8 mouse cellular contexts compared by ENCODE assay signal in the genomic region with DNA sequence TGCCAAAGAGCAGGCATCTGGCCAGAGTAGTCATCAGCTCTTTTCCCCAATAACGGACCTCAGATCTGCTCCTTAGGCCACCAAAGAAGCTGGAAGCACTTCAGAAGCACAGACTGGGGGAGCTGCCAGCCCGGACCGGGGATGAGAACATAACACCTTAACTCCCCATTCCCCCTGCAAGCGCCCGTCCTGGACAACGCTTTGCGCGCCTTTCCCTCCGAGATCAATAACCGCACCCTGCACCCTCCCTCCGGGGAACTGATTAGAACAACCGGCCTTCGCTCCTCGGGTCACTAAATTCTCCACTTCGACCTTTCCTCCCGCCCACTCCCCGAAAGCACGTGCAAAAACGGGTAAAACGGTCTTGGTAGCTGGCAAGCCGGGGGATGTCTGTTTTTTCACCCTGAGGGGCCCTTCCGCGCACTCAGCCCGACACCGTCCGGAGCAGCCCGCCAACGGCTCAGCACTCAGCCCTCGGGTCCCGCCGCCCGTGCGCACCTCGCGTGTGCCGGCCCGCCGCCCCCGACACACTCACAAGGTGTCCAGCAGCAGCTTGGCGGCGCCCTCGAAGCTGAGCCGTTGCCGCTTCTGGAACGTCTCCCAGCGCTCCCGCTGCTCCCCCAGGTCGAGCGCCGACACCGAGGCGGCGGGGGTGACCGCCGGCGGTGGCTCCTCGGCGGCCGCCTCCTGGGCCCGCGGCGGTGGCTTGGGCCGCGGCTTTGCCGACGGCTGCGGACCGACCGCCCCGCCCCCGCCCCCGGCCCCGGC. TPM values are rescaled to one million over a fixed set of nuclear protein-coding genes. Genes with fewer than 3 reads are reported as not detected.
DNase-seq lines count a peak whose midpoint lies in the region; ATAC-seq lines count a peak whose summit lies in the region.

No protein-coding gene starts in this region.

- H3K4me3 ChIP-seq in hindbrain, embryonic 13.5 days, result peak overlapping the region; percentile 81

- 0 out of 2 replicates have a peak, but pooled peaks cover 4% of the 10 kb centered on the region for H3K27me3 ChIP-seq in hindbrain, embryonic 13.5 days

- H3K4me1 ChIP-seq in hindbrain, embryonic 13.5 days (replicated peaks), result peaks cover 21% of the 10 kb centered on the region

- intact Hi-C loops in left cerebral cortex, postnatal 36 days (cut with DNase I), result loop anchor here (5.0 kb wide), 2 partner anchors 39 to 81 kb away; a partner anchor contains a TSS

- DNase-seq in T-cell, adult 2 months (ENCODE audit: low spot score), result peak; percentile 38
- peak; percentile 65 to 71 for DNase-seq in cerebellum, postnatal 14 days
- DNase-seq in frontal cortex, postnatal 36 days (ENCODE audit: low spot score in 2 of 2), result peak; percentile 44 to 46
- peak; percentile 55 to 64 for DNase-seq in left cerebral cortex, postnatal 36 days (ENCODE audit: low spot score in 2 of 2)
- peak; percentile 61 for DNase-seq in right cerebral cortex, postnatal 25 days
- DNase-seq in yolk sac, embryonic 10.5 days (ENCODE audit: low spot score), result peak; percentile 78

- WGBS in hindbrain, embryonic 13.5 days, result under 1% methylated on average over 62 of the region's 73 CpGs

- peak overlapping the region; percentile 94 for H3K9ac ChIP-seq in hindbrain, embryonic 13.5 days

- ATAC-seq in hindbrain, embryonic 13.5 days (ENCODE audit: low FRiP score), result peak; percentile 86
- ATAC-seq in megakaryocyte progenitor cell, adult 5-6 weeks (replicated peaks; ENCODE audit: poor library complexity), result peak; percentile 64

- H3K36me3 ChIP-seq in hindbrain, embryonic 13.5 days, result peaks cover 11% of the 10 kb centered on the region; the same call in 1 of the 2 replicates

- H3K9me3 ChIP-seq in hindbrain, embryonic 13.5 days, result no peaks in the 10 kb centered on the region

- peak overlapping the region; percentile 83 for H3K4me2 ChIP-seq in hindbrain, embryonic 13.5 days

- peak overlapping the region; percentile 87 for H3K27ac ChIP-seq in hindbrain, embryonic 13.5 days

RNA-seq across cellular contexts. Expression of a gene that starts 0.6 kb away (rescaled TPM):
- polyA plus RNA-seq in hindbrain, embryonic 13.5 days (2015; fragmentation: Nextera tagmentation; extraction: Ambion mirVana), result 49.4 and 55.5 TPM in 2 replicates
- total RNA-seq in left cerebral cortex, postnatal 36 days (2021), result 10 to 100 TPM; 38.7 to 47.9 TPM
- total RNA-seq in megakaryocyte progenitor cell, adult 5-6 weeks (2015), result 44.5 and 46.9 TPM in 2 replicates
- total RNA-seq in megakaryocyte progenitor cell, adult 5-6 weeks (2017), result 13.6 and 25.4 TPM in 2 replicates

RNA-seq across cellular contexts. Expression of a gene that starts 12.5 kb away (rescaled TPM):
- 4,618 and 4,725 TPM in 2 replicates for polyA plus RNA-seq in hindbrain, embryonic 13.5 days (2015; fragmentation: Nextera tagmentation; extraction: Ambion mirVana)
- total RNA-seq in left cerebral cortex, postnatal 36 days (2021), result 1,000 to 10,000 TPM; 1,698 to 1,876 TPM
- 1,569 and 1,579 TPM in 2 replicates for total RNA-seq in megakaryocyte progenitor cell, adult 5-6 weeks (2015)
- 1,004 and 1,153 TPM in 2 replicates for total RNA-seq in megakaryocyte progenitor cell, adult 5-6 weeks (2017)

RNA-seq across cellular contexts. Expression of a gene that starts 35.8 kb away (rescaled TPM):
- polyA plus RNA-seq in hindbrain, embryonic 13.5 days (2015; fragmentation: Nextera tagmentation; extraction: Ambion mirVana), result 21.5 and 21.7 TPM in 2 replicates
- total RNA-seq in left cerebral cortex, postnatal 36 days (2021), result 10 to 100 TPM; 17.5 to 19.2 TPM
- total RNA-seq in megakaryocyte progenitor cell, adult 5-6 weeks (2015), result 9.0 and 13.9 TPM in 2 replicates
- total RNA-seq in megakaryocyte progenitor cell, adult 5-6 weeks (2017), result 10.5 and 12.9 TPM in 2 replicates

Comparison
In these comparisons a context has a peak if more than half of its experiments do, and no peak if none do; other contexts are left out.
1. Peak in every context shown above with its lines: DNase-seq, ATAC-seq, H3K4me3 ChIP-seq and H3K27ac ChIP-seq.